8 mouse cellular contexts compared by ENCODE assay signal in genomic region chr13:44673337-44673966, GRCm38 (mm10). TPM values are rescaled to one million over a fixed set of nuclear protein-coding genes. Genes with fewer than 3 reads are reported as not detected.
DNase-seq lines count a peak whose midpoint lies in the region; ATAC-seq and TF ChIP-seq lines count a peak whose summit lies in the region.

No protein-coding gene starts in this region.

- peaks cover 5% of the 10 kb centered on the region; the same call in 1 of the 2 replicates for H3K9me3 ChIP-seq in kidney, embryonic 16.5 days (ENCODE audit: low read length)
- H3K9me3 ChIP-seq in E14TG2a.4 (ENCODE audit: low read length): peaks cover 19% of the 10 kb centered on the region
- no peaks in the 10 kb centered on the region for H3K9me3 ChIP-seq in hindbrain, embryonic 16.5 days (ENCODE audit: control insufficient read depth, low read length)

- H3K9ac ChIP-seq in kidney, embryonic 16.5 days (replicated peaks; ENCODE audit: low read length): peak overlapping the region; percentile 23; the same call in 1 of the 2 replicates
- no peak overlapping the region for H3K9ac ChIP-seq in hindbrain, embryonic 16.5 days (ENCODE audit: low read depth, low read length)

- H3K27me3 ChIP-seq in kidney, embryonic 16.5 days (ENCODE audit: insufficient read depth, low read length): peaks cover 8% of the 10 kb centered on the region; the same call in 1 of the 2 replicates
- no peaks in the 10 kb centered on the region for H3K27me3 ChIP-seq in kidney, adult 2 months (replicated peaks; ENCODE audit: control insufficient read depth, insufficient read depth, low read length)
- H3K27me3 ChIP-seq in E14TG2a.4 (ENCODE audit: insufficient read depth, low read length): 0 out of 2 replicates have a peak, but pooled peaks cover 4% of the 10 kb centered on the region
- no peaks in the 10 kb centered on the region; the same call in 1 of the 2 replicates for H3K27me3 ChIP-seq in hindbrain, embryonic 16.5 days (replicated peaks; ENCODE audit: control insufficient read depth, insufficient read depth, low read length)

- H3K4me1 ChIP-seq in kidney, embryonic 16.5 days (ENCODE audit: insufficient read depth, low read length): peaks cover 16% of the 10 kb centered on the region; the same call in 1 of the 2 replicates
- no peaks in the 10 kb centered on the region for H3K4me1 ChIP-seq in kidney, adult 2 months (ENCODE audit: control insufficient read depth, insufficient read depth, low read length)
- peaks cover 78% of the 10 kb centered on the region for H3K4me1 ChIP-seq in E14TG2a.4 (replicated peaks; ENCODE audit: low read depth, low read length)
- 0 out of 2 replicates have a peak, but pooled peaks cover 3% of the 10 kb centered on the region for H3K4me1 ChIP-seq in hindbrain, embryonic 16.5 days (ENCODE audit: control insufficient read depth, insufficient read depth, low read depth, low read length)

- TF ChIP-seq POLR2A in kidney, adult 2 months (IDR thresholded peaks at IDR 0.05; ENCODE audit: low read depth, low read length): no peak

- H3K4me2 ChIP-seq in kidney, embryonic 16.5 days (replicated peaks; ENCODE audit: low read depth, low read length): peak overlapping the region; percentile 52
- H3K4me2 ChIP-seq in hindbrain, embryonic 16.5 days (ENCODE audit: low read length): peak overlapping the region; percentile 8

- no peak for TF ChIP-seq CTCF in kidney, adult 2 months (conservative IDR thresholded peaks at IDR 0.05; ENCODE audit: insufficient read depth, insufficient read length, low read depth, low read length)
- TF ChIP-seq CTCF in E14TG2a.4 (conservative IDR thresholded peaks at IDR 0.05; ENCODE audit: low read length): no peak

- ATAC-seq in kidney, embryonic 16.5 days (ENCODE audit: low FRiP score, low TSS enrichment): 0 out of 2 replicates have a peak, but pooled peaks have one; percentile 46
- ATAC-seq in hindbrain, embryonic 16.5 days: no peak

- H3K4me3 ChIP-seq in kidney, embryonic 16.5 days (ENCODE audit: low read length): peak overlapping the region; percentile 27
- no peak overlapping the region for H3K4me3 ChIP-seq in kidney, adult 2 months (ENCODE audit: insufficient read depth, low read depth, low read length)
- H3K4me3 ChIP-seq in E14TG2a.4 (replicated peaks; ENCODE audit: low read length): peak overlapping the region; percentile 46
- no peak overlapping the region for H3K4me3 ChIP-seq in hindbrain, embryonic 16.5 days (ENCODE audit: low read length)

- no peak for DNase-seq in kidney, adult 2 months
- peak; percentile 93 for DNase-seq in cerebellum, adult 9-11 months
- peak; percentile 23 for DNase-seq in lung, postnatal 36 days
- DNase-seq in telencephalon, adult 2 months (ENCODE audit: low read depth, low spot score): peak; percentile 22
- DNase-seq in spleen, postnatal 10 days (ENCODE audit: low spot score in 2 of 2): no peak

- H3K36me3 ChIP-seq in kidney, embryonic 16.5 days (ENCODE audit: insufficient read depth, low read length): no peaks in the 10 kb centered on the region
- H3K36me3 ChIP-seq in kidney, adult 2 months (ENCODE audit: control insufficient read depth, insufficient read depth, low read length): no peaks in the 10 kb centered on the region
- peaks cover 6% of the 10 kb centered on the region for H3K36me3 ChIP-seq in E14TG2a.4 (ENCODE audit: insufficient read depth, low read length)
- no peaks in the 10 kb centered on the region for H3K36me3 ChIP-seq in hindbrain, embryonic 16.5 days (ENCODE audit: control insufficient read depth, insufficient read depth, low read length)

- no peak overlapping the region for H3K27ac ChIP-seq in kidney, embryonic 16.5 days (ENCODE audit: low read length)
- H3K27ac ChIP-seq in kidney, adult 2 months (ENCODE audit: insufficient read depth, low read depth, low read length): no peak overlapping the region
- no peak overlapping the region for H3K27ac ChIP-seq in hindbrain, embryonic 16.5 days (ENCODE audit: low read depth, low read length)

- 7% methylated on average over 20 of the region's 20 CpGs for WGBS in kidney, embryonic 16.5 days
- WGBS in kidney, adult 2 months: 23% methylated on average over 20 of the region's 20 CpGs
- WGBS in hindbrain, embryonic 16.5 days: 27% methylated on average over 20 of the region's 20 CpGs

RNA-seq across cellular contexts. Expression of gene Jarid2, which starts 55.8 kb away (rescaled TPM):
- 39.7 and 46.2 TPM in 2 replicates for polyA plus RNA-seq in kidney, embryonic 16.5 days (2015; fragmentation: Nextera tagmentation; extraction: Ambion mirVana)
- polyA plus RNA-seq in kidney, adult 2 months (2012; rRNA removed): 10.5 and 11.3 TPM in 2 replicates
- 28.6 and 33.8 TPM in 2 replicates for polyA plus RNA-seq in hindbrain, embryonic 16.5 days (2015; fragmentation: Nextera tagmentation; extraction: Ambion mirVana)

Comparison
In these comparisons a context has a peak if more than half of its experiments do, and no peak if none do; other contexts are left out.
1. H3K4me3 ChIP-seq: peak in kidney, embryonic 16.5 days (single experiment) and E14TG2a.4 (single experiment); none in kidney, adult 2 months (single experiment) and hindbrain, embryonic 16.5 days (single experiment).
2. DNase-seq: peak in cerebellum, adult 9-11 months (single experiment), lung, postnatal 36 days (single experiment) and telencephalon, adult 2 months (single experiment); none in kidney, adult 2 months (single experiment) and spleen, postnatal 10 days (0 of 2).